8 mouse cellular contexts compared by ENCODE assay signal in genomic region chr7:27233300-27233699, GRCm38 (mm10). TPM values are rescaled to one million over a fixed set of nuclear protein-coding genes. Genes with fewer than 3 reads are reported as not detected.
DNase-seq lines count a peak whose midpoint lies in the region; ATAC-seq and TF ChIP-seq lines count a peak whose summit lies in the region.

No protein-coding gene starts in this region.

- peak overlapping the region; percentile 77 for H3K4me3 ChIP-seq in heart, adult 2 months
- peak overlapping the region; percentile 68 for H3K4me3 ChIP-seq in liver, embryonic 11.5 days (ENCODE audit: low read depth, low read length)

- no peaks in the 10 kb centered on the region for H3K9me3 ChIP-seq in liver, embryonic 11.5 days (ENCODE audit: control insufficient read depth, low read length)

- TF ChIP-seq POLR2A in heart, adult 2 months (IDR thresholded peaks at IDR 0.05; ENCODE audit: insufficient read depth, low read depth, low read length), result no peak

- TF ChIP-seq CTCF in heart, adult 2 months (IDR thresholded peaks at IDR 0.05), result no peak

- intact Hi-C loops in heart, adult 2 months (cut with DNase I), result no loop called here

- DNase-seq in heart, adult 2 months, result no peak
- no peak for DNase-seq in heart, postnatal 4 days
- DNase-seq in thymus, postnatal 14 days, result peak; percentile 29
- no peak for DNase-seq in thymus, postnatal 10 days (ENCODE audit: low spot score in 2 of 2)
- DNase-seq in liver, embryonic 11.5 days (ENCODE audit: low spot score), result no peak
- DNase-seq in left cerebral cortex, adult 8-10 months (ENCODE audit: low spot score in 2 of 2), result no peak
- DNase-seq in cerebellum, adult 11 months, result no peak

- WGBS in heart, adult 2 months, result 13% methylated on average over 6 of the region's 6 CpGs
- 8% methylated on average over 6 of the region's 6 CpGs for WGBS in liver, embryonic 11.5 days

- H3K27ac ChIP-seq in heart, adult 2 months, result no peak overlapping the region; the same call in 1 of the 2 replicates
- H3K27ac ChIP-seq in liver, embryonic 11.5 days (ENCODE audit: low read depth, low read length), result no peak overlapping the region

- H3K4me1 ChIP-seq in heart, adult 2 months (ENCODE audit: control insufficient read depth, insufficient read depth, low read length), result peaks cover 3% of the 10 kb centered on the region
- peaks cover 8% of the 10 kb centered on the region for H3K4me1 ChIP-seq in liver, embryonic 11.5 days (replicated peaks; ENCODE audit: control insufficient read depth, insufficient read depth, low read length)

- TF ChIP-seq EP300 in heart, adult 2 months (IDR thresholded peaks at IDR 0.05; ENCODE audit: insufficient read depth, low read depth, low read length), result no peak

- no peaks in the 10 kb centered on the region for H3K79me2 ChIP-seq in heart, adult 2 months (replicated peaks; ENCODE audit: control insufficient read depth, insufficient read depth, low read length)

- no peaks in the 10 kb centered on the region for H3K27me3 ChIP-seq in heart, adult 2 months (ENCODE audit: control insufficient read depth, insufficient read depth, low read length)
- H3K27me3 ChIP-seq in liver, embryonic 11.5 days (replicated peaks; ENCODE audit: control insufficient read depth, insufficient read depth, low read length), result no peaks in the 10 kb centered on the region

- no peak for ATAC-seq in liver, embryonic 11.5 days (replicated peaks; ENCODE audit: low FRiP score)
- ATAC-seq in megakaryocyte-erythroid progenitor cell, adult 5-6 weeks (replicated peaks; ENCODE audit: low FRiP score, low TSS enrichment, poor library complexity, severe bottlenecking), result no peak

- H3K36me3 ChIP-seq in heart, adult 2 months (ENCODE audit: control insufficient read depth, insufficient read depth, low read length), result no peaks in the 10 kb centered on the region
- no peaks in the 10 kb centered on the region for H3K36me3 ChIP-seq in liver, embryonic 11.5 days (ENCODE audit: control insufficient read depth, insufficient read depth, low read length)

- peak overlapping the region; percentile 89 for H3K4me2 ChIP-seq in liver, embryonic 11.5 days

- H3K9ac ChIP-seq in heart, adult 2 months (ENCODE audit: low read depth, low read length), result peak overlapping the region; percentile 25; the same call in 1 of the 2 replicates
- peak overlapping the region; percentile 63 for H3K9ac ChIP-seq in liver, embryonic 11.5 days (ENCODE audit: low read depth, low read length)

RNA-seq across cellular contexts. Expression of gene Coq8b, which starts 0.5 kb away (rescaled TPM):
- total RNA-seq in heart, adult 2 months (2021), result 1 to 10 TPM; 7.5 to 8.3 TPM
- 11.6 and 19.4 TPM in 2 replicates for polyA plus RNA-seq in heart, adult 2 months (2012; rRNA removed)
- 10 to 100 TPM; 10.2 to 11.2 TPM for total RNA-seq in heart, postnatal 4 days (2021)
- 16.6 and 18.7 TPM in 2 replicates for polyA plus RNA-seq in liver, embryonic 11.5 days (2014; fragmentation: Nextera tagmentation; extraction: Ambion mirVana)
- 13.0 and 26.7 TPM in 2 replicates for total RNA-seq in megakaryocyte-erythroid progenitor cell, adult 5-6 weeks (2014; fragmentation: Nextera tagmentation)
- 8.2 and 10.7 TPM in 2 replicates for total RNA-seq in megakaryocyte-erythroid progenitor cell, adult 5-6 weeks (2017)
- total RNA-seq in left cerebral cortex, adult 8-10 months (2022), result 10 to 100 TPM; 29.8 to 38.9 (median 32.2) TPM

RNA-seq across cellular contexts. Expression of gene Itpkc, which starts 4.8 kb away (rescaled TPM):
- total RNA-seq in heart, adult 2 months (2021), result 1 to 10 TPM; 4.2 to 4.8 TPM
- 4.2 and 4.4 TPM in 2 replicates for polyA plus RNA-seq in heart, adult 2 months (2012; rRNA removed)
- 1 to 10 TPM; 4.6 to 5.3 TPM for total RNA-seq in heart, postnatal 4 days (2021)
- polyA plus RNA-seq in liver, embryonic 11.5 days (2014; fragmentation: Nextera tagmentation; extraction: Ambion mirVana), result 3.5 and 4.8 TPM in 2 replicates
- 2.3 and 5.3 TPM in 2 replicates for total RNA-seq in megakaryocyte-erythroid progenitor cell, adult 5-6 weeks (2014; fragmentation: Nextera tagmentation)
- 3.3 and 5.9 TPM in 2 replicates for total RNA-seq in megakaryocyte-erythroid progenitor cell, adult 5-6 weeks (2017)
- total RNA-seq in left cerebral cortex, adult 8-10 months (2022), result 10 to 100 TPM in 3 of 4 experiments, 1 to 10 TPM in 1; 9.9 to 11.3 (median 10.3) TPM

RNA-seq across cellular contexts. Expression of gene Numbl, which starts 24.9 kb away (rescaled TPM):
- 1 to 10 TPM; 3.7 to 6.1 TPM for total RNA-seq in heart, adult 2 months (2021)
- polyA plus RNA-seq in heart, adult 2 months (2012; rRNA removed), result 7.8 and 9.7 TPM in 2 replicates
- total RNA-seq in heart, postnatal 4 days (2021), result 10 to 100 TPM; 11.5 to 12.1 TPM
- 3.6 TPM in 2 replicates for polyA plus RNA-seq in liver, embryonic 11.5 days (2014; fragmentation: Nextera tagmentation; extraction: Ambion mirVana)
- 0.94 and 3.0 TPM in 2 replicates for total RNA-seq in megakaryocyte-erythroid progenitor cell, adult 5-6 weeks (2014; fragmentation: Nextera tagmentation)
- total RNA-seq in megakaryocyte-erythroid progenitor cell, adult 5-6 weeks (2017), result 0.38 and 0.66 TPM in 2 replicates
- 10 to 100 TPM; 89.4 to 99.0 (median 95.1) TPM for total RNA-seq in left cerebral cortex, adult 8-10 months (2022)

RNA-seq across cellular contexts. Expression of gene Snrpa, which starts 37.2 kb away (rescaled TPM):
- total RNA-seq in heart, adult 2 months (2021), result 10 to 100 TPM; 40.6 to 41.3 TPM
- polyA plus RNA-seq in heart, adult 2 months (2012; rRNA removed), result 85.0 and 87.1 TPM in 2 replicates
- total RNA-seq in heart, postnatal 4 days (2021), result 10 to 100 TPM; 64.8 to 69.5 TPM
- 282 and 294 TPM in 2 replicates for polyA plus RNA-seq in liver, embryonic 11.5 days (2014; fragmentation: Nextera tagmentation; extraction: Ambion mirVana)
- 297 and 325 TPM in 2 replicates for total RNA-seq in megakaryocyte-erythroid progenitor cell, adult 5-6 weeks (2014; fragmentation: Nextera tagmentation)
- 90.7 and 109 TPM in 2 replicates for total RNA-seq in megakaryocyte-erythroid progenitor cell, adult 5-6 weeks (2017)
- total RNA-seq in left cerebral cortex, adult 8-10 months (2022), result 10 to 100 TPM; 66.3 to 85.0 (median 72.8) TPM

RNA-seq across cellular contexts. Expression of gene BC024978, which starts 37.7 kb away (rescaled TPM):
- total RNA-seq in heart, adult 2 months (2021), result 10 to 100 TPM; 14.2 TPM
- polyA plus RNA-seq in heart, adult 2 months (2012; rRNA removed), result 11.3 and 13.9 TPM in 2 replicates
- 10 to 100 TPM; 14.6 to 18.0 TPM for total RNA-seq in heart, postnatal 4 days (2021)
- polyA plus RNA-seq in liver, embryonic 11.5 days (2014; fragmentation: Nextera tagmentation; extraction: Ambion mirVana), result 2.5 and 2.8 TPM in 2 replicates
- total RNA-seq in megakaryocyte-erythroid progenitor cell, adult 5-6 weeks (2014; fragmentation: Nextera tagmentation), result 6.9 and 7.0 TPM in 2 replicates
- total RNA-seq in megakaryocyte-erythroid progenitor cell, adult 5-6 weeks (2017), result 1.3 and 4.9 TPM in 2 replicates
- total RNA-seq in left cerebral cortex, adult 8-10 months (2022), result 10 to 100 TPM; 21.0 to 25.0 (median 23.2) TPM

Comparison
In these comparisons a context has a peak if more than half of its experiments do, and no peak if none do; other contexts are left out.
1. RNA of gene Numbl, which starts 24.9 kb away (total RNA-seq): 89.4 to 99.0 TPM in left cerebral cortex, adult 8-10 months; 11.5 to 12.1 TPM in heart, postnatal 4 days, 3.7 to 6.1 TPM in heart, adult 2 months and 0.38 to 3.0 TPM in megakaryocyte-erythroid progenitor cell, adult 5-6 weeks; every median in the first group is over 4 times any median in the second.